Mouse (Mus musculus): Measurements from ENCODE around the gene Fbxo21.

Fbxo21 gene

DNA sequence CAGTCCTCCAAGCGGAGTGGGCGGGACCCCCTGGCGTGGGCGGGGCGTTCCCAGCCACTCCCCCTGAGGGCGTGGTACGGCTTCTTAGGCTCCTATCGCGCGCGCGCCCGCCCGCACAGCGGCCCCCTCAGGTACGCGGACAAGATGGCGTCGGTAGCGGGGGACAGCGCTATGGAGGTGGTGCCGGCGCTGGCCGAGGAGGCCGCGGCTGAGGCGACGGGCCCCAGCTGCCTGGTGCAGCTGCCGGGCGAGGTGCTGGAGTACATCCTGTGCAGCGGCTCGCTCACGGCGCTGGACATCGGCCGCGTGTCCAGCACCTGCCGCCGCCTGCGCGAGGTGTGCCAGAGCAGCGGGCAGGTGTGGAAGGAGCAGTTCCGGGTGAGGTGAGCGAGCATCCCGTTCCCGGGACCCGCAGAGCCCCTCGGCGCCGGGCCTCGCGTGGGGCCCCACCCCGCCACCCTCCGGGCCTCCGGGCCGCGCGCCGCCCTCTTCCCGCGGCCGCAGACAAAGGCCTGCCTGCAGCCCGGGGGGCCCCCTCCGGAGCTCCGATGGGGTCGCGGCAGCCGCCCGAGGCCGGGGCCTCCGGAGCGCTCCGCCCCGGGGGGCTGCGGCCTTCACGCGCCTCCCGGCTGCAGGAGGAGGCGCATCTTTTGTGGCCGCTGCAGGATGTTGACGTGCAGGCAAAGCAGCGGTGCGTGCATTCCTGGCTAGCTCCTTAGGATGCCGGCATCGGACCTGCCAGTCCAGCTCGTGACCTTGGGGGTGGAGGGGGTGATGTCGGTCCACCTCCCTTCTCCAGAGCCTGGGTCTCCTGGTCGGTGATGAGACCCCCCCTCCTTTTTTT lies at the start of gene Fbxo21:
Gene Fbxo21 (plus strand): TSS at position 74 of the 844 bp plus-strand sequence.
- DNase-seq (ENCODE audit: extremely low read depth, low read depth) = peak; percentile 76

- DNase-seq (ENCODE audit: extremely low read depth, low read depth) = no peak
These were observed 48.0 kb upstream of the Fbxo21 start for GRCm38 (mm10) chr5:117928553-117928952.

GRCm38 (mm10) chr5:117932222-117932621 lies 44.3 kb upstream of the Fbxo21 start:
- no peak for DNase-seq (ENCODE audit: extremely low read depth, low read depth)

- no peak for DNase-seq (ENCODE audit: extremely low read depth, low read depth)
These were observed 43.7 kb upstream of the Fbxo21 start for GRCm38 (mm10) chr5:117932862-117933261.

GRCm38 (mm10) chr5:117936346-117936745 lies 40.2 kb upstream of the Fbxo21 start:
- DNase-seq (ENCODE audit: extremely low read depth, low read depth) = no peak

GRCm38 (mm10) chr5:117937186-117937585 lies 39.3 kb upstream of the Fbxo21 start:
- DNase-seq (ENCODE audit: extremely low read depth, low read depth) = no peak

- peak; percentile 40 for DNase-seq (ENCODE audit: extremely low read depth, low read depth)
These were observed 38.3 kb upstream of the Fbxo21 start for GRCm38 (mm10) chr5:117938182-117938581.

DNA sequence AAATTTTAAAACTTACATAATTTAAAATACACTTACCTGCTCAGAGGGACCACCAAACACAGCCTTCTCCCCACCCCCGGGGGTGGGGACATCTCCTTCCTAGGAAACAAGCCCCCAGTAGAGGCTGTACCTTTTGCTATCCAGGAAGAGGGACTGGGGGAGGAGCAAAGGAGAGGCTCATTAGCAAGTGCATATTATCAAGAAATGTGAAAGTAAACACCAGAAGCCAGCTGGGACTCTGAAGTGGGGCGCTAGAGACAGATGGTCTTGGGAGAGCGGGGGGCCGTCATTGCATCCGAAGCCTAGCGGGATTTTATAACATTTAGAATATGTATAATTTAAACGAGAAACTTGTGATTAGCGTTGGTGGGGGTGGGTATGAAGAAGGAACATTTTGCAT lies 37.1 kb upstream of the Fbxo21 start:
- DNase-seq (ENCODE audit: extremely low read depth, low read depth) = no peak

GRCm38 (mm10) chr5:117941552-117941951 lies 35.0 kb upstream of the Fbxo21 start:
- DNase-seq (ENCODE audit: extremely low read depth, low read depth) = no peak

GRCm38 (mm10) chr5:117946605-117947004 lies 29.9 kb upstream of the Fbxo21 start:
- DNase-seq (ENCODE audit: extremely low read depth, low read depth) = no peak

DNA sequence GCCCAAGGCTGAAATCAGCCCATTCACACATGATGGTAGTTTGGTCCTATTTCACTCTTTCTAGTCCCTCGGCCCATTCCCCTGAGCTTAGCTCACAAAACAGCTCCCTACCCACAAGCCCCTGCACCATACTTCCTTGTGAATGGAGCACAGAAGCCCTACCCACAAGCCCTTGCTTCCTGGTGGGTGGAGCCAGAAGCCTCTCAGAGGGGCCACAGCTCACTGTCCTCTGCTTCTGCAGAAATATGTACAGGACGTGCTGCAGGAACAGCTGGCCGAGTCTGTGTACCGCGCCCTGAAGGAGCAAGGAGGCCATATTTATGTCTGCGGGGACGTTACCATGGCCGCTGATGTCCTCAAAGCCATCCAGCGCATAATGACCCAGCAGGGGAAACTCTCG lies 27.1 kb upstream of the Fbxo21 start:
- DNase-seq (ENCODE audit: extremely low read depth, low read depth) = no peak

DNA sequence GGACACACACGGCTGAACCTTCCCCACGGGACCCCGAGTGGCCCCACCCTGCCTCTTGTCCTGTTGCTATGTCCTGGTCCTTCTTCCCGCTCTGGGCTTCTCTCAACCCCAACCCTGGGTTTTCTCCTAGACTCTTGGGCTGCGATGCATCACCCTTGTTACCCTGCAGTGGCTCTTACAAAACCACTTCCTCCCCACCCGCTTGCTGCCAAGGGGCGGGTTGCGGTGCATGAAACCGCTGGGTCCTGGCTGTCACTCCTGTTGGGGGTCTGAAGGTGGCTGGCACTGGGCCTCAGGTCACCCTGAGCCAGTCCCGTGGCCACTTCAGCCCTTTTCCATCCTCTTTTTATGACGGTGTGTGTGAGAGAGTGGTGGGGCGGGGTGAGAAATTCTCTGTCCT lies 22.6 kb upstream of the Fbxo21 start:
- no peak for DNase-seq (ENCODE audit: extremely low read depth, low read depth)

DNA sequence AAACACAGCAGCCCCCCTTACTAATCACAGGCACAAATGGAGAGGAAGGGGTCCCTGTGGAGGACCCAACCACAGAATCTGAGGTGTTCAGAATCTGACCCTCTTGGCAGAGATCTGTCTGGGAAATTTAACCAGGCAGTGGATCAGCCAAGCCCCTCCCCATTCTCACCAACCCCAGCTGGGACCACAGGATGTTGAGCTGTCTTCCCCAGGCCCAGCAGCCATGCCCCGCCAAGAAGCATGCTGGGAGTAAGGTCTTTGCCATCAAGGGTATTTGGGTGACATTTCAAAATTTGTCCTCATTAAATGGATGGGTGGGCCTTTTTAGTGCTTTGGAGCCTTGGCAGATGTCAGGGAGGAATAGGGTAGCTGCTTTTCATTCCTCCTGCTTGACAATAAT lies 22.1 kb upstream of the Fbxo21 start:
- no peak for DNase-seq (ENCODE audit: extremely low read depth, low read depth)

DNA sequence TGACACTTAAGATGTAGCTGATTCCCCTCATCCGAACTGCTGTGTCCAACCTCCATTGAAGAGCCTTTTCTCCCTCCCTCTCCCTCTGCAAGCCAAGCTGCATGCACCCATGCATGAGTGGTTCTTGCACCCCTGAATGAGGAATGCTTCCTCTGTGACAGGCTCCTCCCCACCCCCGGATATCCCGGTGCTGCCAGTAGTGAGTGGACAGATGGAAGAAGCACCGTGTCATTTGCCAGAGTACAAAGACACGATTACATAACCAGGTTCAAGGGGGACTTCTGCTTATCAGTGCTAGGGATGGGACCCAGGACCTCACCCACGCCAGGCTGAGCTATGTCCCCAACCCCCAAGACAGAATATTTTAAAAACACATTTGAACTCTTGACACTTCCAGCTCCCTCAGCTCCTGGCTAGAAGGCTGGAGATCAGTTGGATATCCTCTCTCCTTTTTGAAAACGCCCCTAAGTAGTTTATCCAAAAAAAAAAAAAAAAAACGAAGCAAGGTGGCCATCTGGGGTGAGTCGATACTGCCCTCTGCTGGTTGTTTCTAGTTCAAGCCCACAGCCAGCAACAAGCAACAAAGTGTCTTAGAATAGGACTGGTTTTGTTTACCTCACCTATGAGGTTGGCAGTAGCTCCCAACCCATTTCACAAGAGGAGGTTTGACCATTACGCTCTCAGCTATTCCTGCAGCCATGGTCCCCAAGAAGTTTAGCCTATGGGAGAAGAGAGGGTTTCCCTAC lies 20.7 kb upstream of the Fbxo21 start:
- peak; percentile 20 for DNase-seq (ENCODE audit: extremely low read depth, low read depth)

DNA sequence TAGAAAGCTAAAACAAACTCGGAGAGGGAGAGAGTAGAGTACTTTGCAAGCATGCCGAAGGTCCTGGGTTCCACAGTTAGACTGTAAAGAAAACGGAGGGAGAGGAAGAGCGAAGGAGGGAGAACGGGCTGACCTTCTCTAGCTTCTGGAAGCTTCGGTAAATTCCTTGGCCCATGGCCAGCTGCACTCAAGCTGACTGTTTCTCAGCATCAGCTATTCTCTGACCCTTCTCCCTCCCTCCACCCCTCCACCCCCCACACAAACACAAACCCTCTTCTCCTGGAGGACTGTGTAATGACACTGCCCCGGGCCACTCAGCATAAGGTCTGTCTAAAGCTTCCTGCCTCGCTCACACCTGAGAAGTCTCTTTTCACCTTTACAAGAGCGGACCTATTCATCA lies 11.8 kb upstream of the Fbxo21 start:
- no peak for DNase-seq (ENCODE audit: extremely low read depth, low read depth)

DNA sequence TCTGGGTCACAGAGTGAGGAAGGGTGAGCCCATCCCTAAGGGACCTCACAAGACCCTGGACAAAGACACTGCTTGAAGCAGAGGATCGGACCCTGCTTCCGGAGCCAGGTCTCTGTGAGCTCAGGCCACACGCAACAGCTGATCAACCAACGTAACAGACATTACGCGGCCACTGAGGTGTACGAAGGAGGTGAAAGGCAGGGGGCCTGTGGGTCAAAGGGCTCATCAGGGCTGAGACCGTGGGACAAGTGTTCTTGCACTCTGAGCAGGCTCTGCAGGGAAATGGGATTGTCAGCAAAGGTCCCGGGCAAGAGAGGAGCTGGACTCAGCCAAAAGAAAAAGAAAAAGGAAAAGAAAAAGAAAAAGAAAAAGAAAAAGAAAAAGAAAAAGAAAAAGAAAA lies 9.6 kb upstream of the Fbxo21 start:
- DNase-seq (ENCODE audit: extremely low read depth, low read depth) = no peak

GRCm38 (mm10) chr5:117967659-117968069 lies 8.9 kb upstream of the Fbxo21 start:
- DNase-seq (ENCODE audit: extremely low read depth, low read depth) = no peak

- no peak for DNase-seq (ENCODE audit: extremely low read depth, low read depth)
These were observed 6.7 kb upstream of the Fbxo21 start for GRCm38 (mm10) chr5:117969681-117970427.

- no peak for DNase-seq (ENCODE audit: extremely low read depth, low read depth)
These were observed 270 bp upstream of the Fbxo21 start for GRCm38 (mm10) chr5:117976263-117976656.

DNA sequence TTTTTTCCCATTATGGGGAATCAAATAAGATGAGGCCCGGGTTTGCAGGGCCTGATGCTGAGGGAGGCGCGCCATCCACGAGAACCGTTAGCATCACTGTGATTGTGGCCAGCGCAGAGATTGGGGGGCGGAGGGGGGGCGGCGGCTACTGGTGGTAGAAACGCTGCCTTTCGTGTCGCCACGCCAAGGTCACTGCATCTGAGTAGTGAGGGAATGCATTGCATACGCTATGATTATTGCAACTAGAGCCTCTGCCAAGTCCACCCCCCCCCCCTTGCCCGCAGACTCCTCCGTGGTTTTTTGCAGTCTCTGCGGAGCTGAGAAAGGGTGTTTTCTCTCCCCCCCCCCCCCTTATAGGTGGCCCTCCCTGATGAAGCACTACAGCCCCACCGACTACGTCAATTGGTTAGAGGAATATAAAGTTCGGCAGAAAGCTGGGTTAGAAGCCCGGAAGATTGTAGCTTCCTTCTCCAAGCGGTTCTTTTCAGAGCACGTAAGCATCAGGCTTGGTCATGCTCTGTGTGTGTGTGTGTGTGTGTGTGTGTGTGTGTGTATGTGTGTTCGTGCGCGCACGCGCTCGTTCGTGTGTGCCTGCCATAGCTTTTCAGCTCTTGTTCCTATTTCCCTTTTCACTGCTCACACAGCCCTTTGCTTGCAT lies 1.1 kb downstream of the Fbxo21 start:
- no peak for DNase-seq (ENCODE audit: extremely low read depth, low read depth)

GRCm38 (mm10) chr5:117978159-117978697 lies 1.7 kb downstream of the Fbxo21 start:
- DNase-seq (ENCODE audit: extremely low read depth, low read depth) = no peak
